Mouse (Mus musculus) kidney, postnatal 25 days (tissue): Measurements from ENCODE around the gene Dyrk3.

Experiments used
- DNase-seq, 2 experiments: peaks; one replicate each; pipeline ENCODE4 v3.0.0; 2021; ENCODE audit warnings: mixed read lengths in 2 of 2

Gene Dyrk3

DNA sequence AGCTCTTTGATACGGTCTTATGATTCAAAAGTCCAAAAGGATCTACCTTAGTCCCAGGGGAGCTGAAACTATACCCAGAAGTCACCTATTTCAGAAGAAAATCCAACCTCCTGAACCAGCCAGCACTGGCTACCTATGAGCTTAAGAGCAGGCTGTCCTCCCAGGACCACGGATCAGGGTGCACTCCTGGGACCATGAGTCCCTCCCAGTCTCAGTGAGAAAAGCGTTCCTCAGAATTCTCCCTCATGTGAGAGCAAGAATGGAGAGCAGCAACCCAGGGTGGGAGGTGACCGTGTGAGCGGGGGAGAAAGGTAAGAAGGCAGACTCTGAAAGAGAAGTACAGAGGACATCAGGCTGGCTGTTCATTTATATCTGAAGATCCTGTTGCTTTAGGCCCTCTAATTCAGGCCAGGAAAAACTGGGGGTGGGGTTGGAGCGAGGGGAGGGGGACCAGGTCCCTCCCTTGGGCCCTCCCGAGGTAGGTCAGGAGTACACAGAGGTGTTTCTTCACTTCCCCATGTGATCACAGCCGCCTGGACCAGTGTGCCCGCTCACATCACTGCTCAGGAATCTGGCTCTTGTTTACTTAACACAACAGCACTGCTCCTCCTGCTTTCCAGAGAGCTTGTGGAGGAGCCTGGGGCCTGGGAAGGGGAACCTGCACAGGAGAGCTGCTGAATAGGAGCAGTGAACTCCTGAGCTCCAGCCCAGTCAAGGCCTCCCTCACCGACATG is 30.4 kb downstream of the Dyrk3 start:
- peak; percentile 54 to 83 for DNase-seq

DNA sequence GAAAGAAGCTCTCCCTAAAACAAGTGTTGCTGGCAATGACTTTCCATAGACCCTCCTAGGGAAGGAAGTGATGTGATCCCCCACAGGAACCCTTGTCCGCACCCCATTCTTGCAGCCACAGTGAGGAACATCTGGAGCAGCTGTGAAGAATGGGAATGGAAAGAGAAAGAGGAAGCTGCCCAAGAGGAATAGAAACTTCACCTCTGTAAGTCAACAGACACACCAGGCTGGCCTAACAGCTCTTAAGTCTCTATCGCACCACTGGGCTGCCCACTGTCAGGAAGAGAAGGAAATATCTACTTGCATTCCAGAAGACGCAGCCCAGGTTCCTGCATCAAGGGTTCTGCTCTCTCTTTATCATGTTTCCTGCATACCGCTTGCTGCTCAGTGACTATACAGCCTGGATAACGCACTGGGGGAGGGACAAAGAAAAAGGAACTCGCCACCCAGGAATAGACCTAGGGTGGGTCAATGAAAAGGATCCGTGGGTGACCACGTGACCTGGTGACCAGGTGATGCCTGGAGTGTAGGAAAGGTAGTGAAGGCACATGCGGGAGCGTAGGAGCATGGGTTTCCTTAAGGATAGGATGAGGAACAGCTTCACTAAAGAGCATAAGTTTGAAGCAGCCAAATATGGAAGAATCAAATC is 34.2 kb downstream of the Dyrk3 start:
- no peak for DNase-seq

DNA sequence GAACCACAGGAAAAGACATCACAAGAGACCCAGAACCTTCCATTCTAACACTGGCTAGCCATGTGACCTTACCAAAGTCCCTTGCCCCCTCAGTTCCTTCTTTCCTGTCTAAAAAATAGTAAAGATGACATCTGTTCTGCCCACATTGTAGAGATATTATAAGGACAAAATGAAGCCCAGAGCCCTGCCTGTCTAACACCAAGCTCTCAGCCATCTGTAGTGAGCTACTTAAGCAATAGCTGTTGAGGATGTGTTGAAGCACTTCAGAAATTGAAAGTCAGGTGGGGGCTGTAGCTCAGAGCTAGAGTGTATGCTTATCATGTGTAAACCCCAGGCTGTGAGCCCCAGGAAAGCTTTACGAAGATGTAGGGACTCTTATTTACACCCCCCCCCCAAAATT is 37.3 kb downstream of the Dyrk3 start:
- DNase-seq = no peak

DNA sequence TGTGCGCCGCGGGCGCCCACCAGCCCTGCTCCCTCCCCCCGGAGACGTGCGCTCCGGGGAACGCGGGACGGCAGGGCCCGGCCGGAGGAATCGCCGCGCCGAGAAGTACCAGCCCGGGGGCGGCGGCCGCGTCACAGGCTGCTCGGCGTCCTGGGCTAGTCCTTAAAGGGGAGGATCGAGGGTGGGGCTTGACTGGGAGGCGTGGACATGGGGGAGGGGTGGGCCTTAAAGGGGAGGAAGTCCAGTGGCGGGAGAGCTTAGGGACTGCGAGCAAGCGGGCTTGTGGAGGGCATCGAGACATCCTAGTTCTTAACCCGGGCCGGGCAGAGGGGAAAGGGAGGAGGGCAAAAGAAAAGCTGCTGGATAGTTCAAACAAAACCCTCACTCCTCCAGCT is 40.4 kb downstream of the Dyrk3 start, which contains the start of gene Mapkapk2:
Gene Mapkapk2 (minus strand): TSS at position 127 of the 395 bp plus-strand sequence.
- peak; percentile 96 to 97 for DNase-seq

GRCm38 (mm10) chr1:131096803-131097699 is 41.1 kb downstream of the Dyrk3 start:
- DNase-seq = peak; percentile 54 to 85

GRCm38 (mm10) chr1:131096132-131096695 is 41.9 kb downstream of the Dyrk3 start:
- no peak for DNase-seq

GRCm38 (mm10) chr1:131095574-131095973 is 42.6 kb downstream of the Dyrk3 start:
- DNase-seq = no peak

DNA sequence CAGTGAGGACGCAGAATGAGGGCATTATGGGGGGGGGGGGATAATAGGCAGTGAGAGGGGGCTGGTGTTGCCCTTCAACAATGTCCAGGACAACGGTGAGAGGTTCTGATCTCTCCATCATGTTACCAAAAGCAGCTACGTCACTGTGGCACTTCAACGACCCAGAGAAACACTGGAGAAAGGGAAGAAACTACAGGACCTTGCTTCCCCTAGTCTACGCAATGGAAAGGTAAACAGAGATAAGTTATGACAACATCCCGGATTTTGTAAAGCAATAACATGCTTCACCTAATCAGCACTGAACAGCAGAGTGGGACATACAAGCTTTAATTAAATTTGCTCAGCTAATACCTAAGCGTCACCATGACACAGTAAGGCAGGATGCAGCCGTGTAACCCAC is 44.3 kb downstream of the Dyrk3 start:
- DNase-seq = no peak

DNA sequence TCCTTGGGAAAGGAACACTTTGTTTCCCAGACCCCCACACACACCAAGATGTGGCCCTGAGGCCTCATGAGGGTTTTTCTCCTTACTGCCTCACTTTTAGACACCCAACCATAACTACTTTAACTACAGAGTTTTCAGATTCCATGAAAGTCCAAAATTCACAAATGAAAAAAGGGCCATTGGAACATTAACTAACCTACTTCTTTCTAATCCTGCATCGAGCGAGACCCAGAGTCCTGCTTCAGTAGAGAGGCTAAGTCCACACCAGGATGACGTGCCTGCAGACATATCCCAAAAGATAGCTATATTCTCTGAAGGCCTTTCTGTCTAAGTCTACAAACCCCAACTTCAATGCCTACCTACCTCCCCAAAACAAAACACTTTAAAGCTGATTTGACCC is 45.3 kb downstream of the Dyrk3 start:
- DNase-seq = no peak

- no peak for DNase-seq
Observed at GRCm38 (mm10) chr1:131092173-131092572, 46.0 kb downstream of the Dyrk3 start.

GRCm38 (mm10) chr1:131091481-131091880 is 46.7 kb downstream of the Dyrk3 start:
- no peak for DNase-seq

- DNase-seq = no peak
Observed at GRCm38 (mm10) chr1:131090877-131091276, 47.3 kb downstream of the Dyrk3 start.

DNA sequence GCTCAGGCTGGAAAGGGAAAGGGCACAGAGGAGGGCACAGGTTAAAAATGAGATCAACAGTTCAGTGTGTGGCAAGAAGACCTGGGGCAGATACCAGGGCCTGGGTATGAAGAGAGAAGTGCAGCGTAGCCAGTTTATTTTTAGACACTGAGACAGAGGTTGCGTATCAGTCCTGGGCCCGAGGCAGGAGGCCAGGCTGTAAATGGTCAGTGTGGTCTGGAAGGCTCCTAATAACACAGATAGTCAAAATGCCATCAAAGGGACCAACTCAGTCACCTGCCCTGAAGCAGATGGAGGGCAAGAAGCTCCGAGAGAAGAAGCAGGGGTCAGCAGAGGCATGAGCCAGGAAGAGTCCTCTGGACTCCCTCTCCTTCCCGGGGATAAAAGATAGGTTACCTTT is 47.9 kb downstream of the Dyrk3 start:
- peak in 1 of 2 experiments; percentile 64 for DNase-seq

- DNase-seq = no peak
Observed at GRCm38 (mm10) chr1:131089525-131090127, 48.5 kb downstream of the Dyrk3 start.

- DNase-seq = no peak
Observed at GRCm38 (mm10) chr1:131088547-131088946, 49.6 kb downstream of the Dyrk3 start.

DNA sequence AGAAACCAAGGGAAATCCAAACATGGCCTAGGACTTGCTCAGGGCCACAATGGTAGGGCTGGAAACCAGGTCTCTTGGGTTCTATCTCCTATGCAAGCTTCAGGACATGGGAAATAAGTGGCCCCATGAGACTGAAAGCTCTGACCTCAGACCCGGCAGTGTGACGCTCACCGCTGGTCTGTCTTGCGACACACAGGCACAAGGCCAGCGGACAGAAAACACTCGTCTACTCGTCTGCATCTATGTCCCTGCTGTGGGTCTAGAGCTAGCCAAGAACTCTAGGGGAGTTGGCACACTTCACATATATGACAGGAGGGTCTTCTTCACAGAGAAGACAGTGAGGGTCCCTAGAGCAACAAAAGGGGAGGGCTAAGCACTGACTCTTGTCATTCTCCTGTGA is 51.2 kb downstream of the Dyrk3 start:
- peak; percentile 67 to 79 for DNase-seq

DNA sequence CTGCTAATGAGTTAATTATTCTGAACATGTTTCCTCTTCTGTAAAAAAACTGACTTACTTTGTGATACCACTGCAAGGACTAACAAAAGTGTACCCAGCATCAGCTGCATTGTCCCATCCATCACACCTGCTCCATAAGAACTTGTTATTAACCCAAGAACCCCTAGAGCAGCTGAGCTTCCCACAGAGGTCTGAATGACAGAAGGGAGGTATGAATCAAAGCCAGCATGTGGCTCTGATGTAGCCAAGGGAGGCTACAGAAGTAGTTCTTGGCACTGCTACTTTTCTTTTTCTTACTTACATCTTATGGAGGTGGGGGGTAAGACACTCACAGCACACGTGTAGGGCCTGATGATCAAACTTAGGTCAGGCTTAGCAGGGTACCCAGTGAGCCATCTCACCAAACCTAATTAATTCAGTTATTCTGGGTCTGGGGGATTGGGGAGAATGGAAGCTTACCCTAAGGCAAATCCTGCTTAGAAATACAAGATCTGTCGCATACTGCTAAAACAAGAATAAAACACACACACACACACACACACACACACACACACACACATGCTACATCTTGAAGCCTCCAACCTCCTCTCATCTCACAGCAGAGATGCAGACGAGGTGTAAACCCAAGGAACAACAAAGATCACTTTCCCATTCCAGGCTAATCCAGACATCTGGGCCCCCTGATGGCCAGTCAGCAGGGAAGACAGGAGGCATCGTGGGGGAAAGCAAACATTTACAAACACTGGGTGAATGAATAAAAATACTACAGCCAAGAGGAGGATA is 52.0 kb downstream of the Dyrk3 start:
- DNase-seq = no peak

- DNase-seq = no peak
Observed at GRCm38 (mm10) chr1:131085272-131085671, 52.9 kb downstream of the Dyrk3 start.

- peak; percentile 54 to 87 for DNase-seq
Observed at GRCm38 (mm10) chr1:131084289-131084688, 53.9 kb downstream of the Dyrk3 start.

DNA sequence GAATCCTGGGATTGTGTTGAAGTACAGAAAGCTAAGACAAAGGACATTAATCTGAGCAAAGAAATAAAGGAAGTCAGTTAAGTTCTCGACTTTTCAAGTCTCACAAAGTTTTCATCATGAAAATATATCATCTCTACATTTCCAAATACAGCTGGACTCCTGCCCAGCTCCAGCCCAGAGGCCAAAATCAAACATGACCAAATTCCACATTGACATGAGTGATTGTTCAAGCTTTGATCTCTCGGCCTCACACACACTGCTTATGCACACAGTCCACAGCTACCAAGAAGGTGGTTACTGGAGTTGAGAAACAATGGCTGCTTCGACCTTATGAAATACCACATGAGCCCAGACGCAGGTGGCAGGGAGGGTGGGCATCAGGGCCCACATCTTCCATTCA is 54.5 kb downstream of the Dyrk3 start:
- DNase-seq = peak in 1 of 2 experiments; percentile 60

GRCm38 (mm10) chr1:131083122-131083521 is 55.0 kb downstream of the Dyrk3 start:
- DNase-seq = no peak

DNA sequence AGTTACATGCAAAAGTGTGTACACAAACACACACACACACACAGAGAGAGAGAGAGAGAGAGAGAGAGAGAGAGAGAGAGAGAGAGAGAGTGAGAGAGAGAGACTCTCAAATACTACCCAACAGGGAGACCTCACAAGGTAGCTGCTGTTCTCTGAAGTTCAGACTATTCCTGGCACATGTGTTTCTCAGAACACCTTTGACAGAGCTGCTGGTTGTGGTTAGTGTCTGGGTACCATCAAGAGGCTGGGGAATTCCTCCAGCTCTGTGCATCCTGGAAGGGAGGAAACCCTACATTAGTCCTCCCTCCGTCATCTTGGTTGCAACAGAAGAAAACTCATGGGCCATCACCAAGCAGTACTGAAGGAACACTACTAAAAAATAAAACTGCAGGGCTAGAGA is 57.5 kb downstream of the Dyrk3 start:
- DNase-seq = no peak
